Mouse (Mus musculus) limb, embryonic 12.5 days (tissue): ENCODE measurements around the gene Tmc3. TPM values are rescaled to one million over a fixed set of nuclear protein-coding genes. Genes with fewer than 3 reads are reported as not detected.

Source experiments
- ATAC-seq: fragments of 200-750 bp; cut with Nextera tagmentation; 2 replicates; pipeline ENCODE4 v1.8.0; 2017; ENCODE audit warnings: low read depth, moderate TSS enrichment; ENCODE audit not compliant: insufficient number of reproducible peaks, insufficient read depth, low FRiP score, low TSS enrichment
- H3K27ac ChIP-seq: fragments of 300-500 bp; sonication (generic); 2 replicates; pipeline ENCODE4 v1.5.1; 2016; ENCODE audit warnings: mild to moderate bottlenecking, moderate library complexity
- H3K27me3 ChIP-seq: fragments of 300-500 bp; sonication (generic); 2 replicates; pipeline ENCODE4 v1.6.1; 2016; ENCODE audit warnings: mild to moderate bottlenecking, moderate library complexity
- H3K36me3 ChIP-seq: fragments of 300-500 bp; sonication (generic); 2 replicates; pipeline ENCODE4 v1.6.1; 2016; ENCODE audit warnings: mild to moderate bottlenecking, moderate library complexity
- H3K4me1 ChIP-seq: fragments of 300-500 bp; sonication (generic); replicated peaks from 2 replicates; pipeline ENCODE4 v1.6.1; 2016
- H3K4me2 ChIP-seq: fragments of 300-500 bp; sonication (generic); 2 replicates; pipeline ENCODE4 v1.6.1; 2016; ENCODE audit warnings: mild to moderate bottlenecking, moderate library complexity
- H3K4me3 ChIP-seq: fragments of 300-500 bp; sonication (generic); replicated peaks from 2 replicates; pipeline ENCODE4 v1.5.1; 2016; ENCODE audit warnings: mild to moderate bottlenecking
- H3K9ac ChIP-seq: fragments of 300-500 bp; sonication (generic); replicated peaks from 2 replicates; pipeline ENCODE4 v1.6.1; 2016; ENCODE audit warnings: mild to moderate bottlenecking, moderate library complexity
- H3K9me3 ChIP-seq: fragments of 300-500 bp; sonication (generic); 2 replicates; pipeline ENCODE4 v1.6.1; 2016; ENCODE audit warnings: mild to moderate bottlenecking, moderate library complexity
- WGBS: fragments of 180-500 bp; shearing (Covaris S2); methylation state at CpG from one replicate; pipeline ENCODE4 v1.1.7; 2016; 5-methylcytosine and 5-hydroxymethylcytosine counted together
- polyA plus RNA-seq: library from polyadenylated mRNA; unstranded; fragments of >200 nt; fragmentation: Nextera tagmentation; extraction: Ambion mirVana; gene quantifications from 2 replicates; pipeline ENCODE4 v1.2.1, GENCODE M21; 2016

Gene Tmc3
- 2.4 TPM in 2 replicates for polyA plus RNA-seq

GRCm38 (mm10) chr7:83584639-83585471, at the start of gene Tmc3:
Gene Tmc3 (plus strand): TSS chr7:83584927.
- peak within 1 kb of the TSS; percentile 50 for H3K27ac ChIP-seq
- peaks cover 12% of the 10 kb centered on the region; the same call in 1 of the 2 replicates for H3K4me1 ChIP-seq
- no peaks in the 10 kb centered on the region for H3K27me3 ChIP-seq
- no peak within 1 kb of the TSS for H3K9ac ChIP-seq
- peak within 1 kb of the TSS; percentile 30 for H3K4me2 ChIP-seq
- WGBS: 33% methylated on average over 11 of the region's 11 CpGs
- H3K4me3 ChIP-seq: no peak within 1 kb of the TSS
- H3K36me3 ChIP-seq: no peaks in the 10 kb centered on the region
- ATAC-seq: no peak
- no peaks in the 10 kb centered on the region for H3K9me3 ChIP-seq

GRCm38 (mm10) chr7:83541536-83542169, 43.1 kb upstream of the Tmc3 start:
- no peak for ATAC-seq
- 76% methylated on average over 5 of the region's 5 CpGs for WGBS
- Histone ChIP-seq H3K9me3 (no peaks in the 10 kb centered on the region), H3K4me1 (no peaks in the 10 kb centered on the region), H3K4me3 (no peak overlapping the region), H3K4me2 (no peak overlapping the region), H3K9ac (no peak overlapping the region), H3K27ac (no peak overlapping the region), H3K27me3 (no peaks in the 10 kb centered on the region), H3K36me3 (no peaks in the 10 kb centered on the region)

- Histone ChIP-seq H3K27ac (no peak overlapping the region), H3K36me3 (no peaks in the 10 kb centered on the region)
- 63% methylated on average over 7 of the region's 7 CpGs for WGBS
Observed at GRCm38 (mm10) chr7:83548686-83549352, 35.9 kb upstream of the Tmc3 start.

GRCm38 (mm10) chr7:83549353-83549774, 35.4 kb upstream of the Tmc3 start:
- ATAC-seq: no peak
- H3K9me3 ChIP-seq: no peaks in the 10 kb centered on the region
- WGBS: 83% methylated on average over 7 of the region's 7 CpGs
- no peak overlapping the region for H3K27ac ChIP-seq
- no peak overlapping the region for H3K9ac ChIP-seq
- H3K27me3 ChIP-seq: no peaks in the 10 kb centered on the region
- H3K4me2 ChIP-seq: no peak overlapping the region
- H3K36me3 ChIP-seq: no peaks in the 10 kb centered on the region
- peaks cover 18% of the 10 kb centered on the region for H3K4me1 ChIP-seq
- no peak overlapping the region for H3K4me3 ChIP-seq

More at GRCm38 (mm10) chr7:83548686-83549352, 35.9 kb upstream of the Tmc3 start:
- no peaks in the 10 kb centered on the region for H3K27me3 ChIP-seq
- ATAC-seq: no peak
- no peak overlapping the region for H3K4me3 ChIP-seq
- peaks cover 18% of the 10 kb centered on the region for H3K4me1 ChIP-seq
- no peak overlapping the region for H3K4me2 ChIP-seq
- H3K9me3 ChIP-seq: no peaks in the 10 kb centered on the region
- H3K9ac ChIP-seq: no peak overlapping the region

GRCm38 (mm10) chr7:83549951-83550407, 34.7 kb upstream of the Tmc3 start:
- H3K4me2 ChIP-seq: no peak overlapping the region
- no peak for ATAC-seq
- H3K4me3 ChIP-seq: no peak overlapping the region
- WGBS: 66% methylated on average over 5 of the region's 5 CpGs
- no peak overlapping the region for H3K27ac ChIP-seq
- H3K9ac ChIP-seq: no peak overlapping the region
- peaks cover 18% of the 10 kb centered on the region for H3K4me1 ChIP-seq
- no peaks in the 10 kb centered on the region for H3K27me3 ChIP-seq
- no peaks in the 10 kb centered on the region for H3K36me3 ChIP-seq
- no peaks in the 10 kb centered on the region for H3K9me3 ChIP-seq

- H3K27me3 ChIP-seq: no peaks in the 10 kb centered on the region
- no peak overlapping the region for H3K27ac ChIP-seq
- WGBS: 81% methylated on average over 6 of the region's 6 CpGs
- H3K4me3 ChIP-seq: no peak overlapping the region
- H3K4me2 ChIP-seq: no peak overlapping the region
- ATAC-seq: no peak
- H3K9me3 ChIP-seq: no peaks in the 10 kb centered on the region
- no peaks in the 10 kb centered on the region for H3K36me3 ChIP-seq
- H3K9ac ChIP-seq: no peak overlapping the region
- peaks cover 8% of the 10 kb centered on the region for H3K4me1 ChIP-seq
Observed at GRCm38 (mm10) chr7:83554477-83554876, 30.2 kb upstream of the Tmc3 start.

- no peak for ATAC-seq
- H3K9ac ChIP-seq: no peak overlapping the region
- 0 out of 2 replicates have a peak, but pooled peaks cover 3% of the 10 kb centered on the region for H3K4me1 ChIP-seq
- H3K9me3 ChIP-seq: no peaks in the 10 kb centered on the region
- no peak overlapping the region for H3K27ac ChIP-seq
- 76% methylated on average over 2 of the region's 2 CpGs for WGBS
- no peak overlapping the region for H3K4me2 ChIP-seq
- no peaks in the 10 kb centered on the region for H3K36me3 ChIP-seq
- no peaks in the 10 kb centered on the region for H3K27me3 ChIP-seq
- no peak overlapping the region for H3K4me3 ChIP-seq
Observed at GRCm38 (mm10) chr7:83556488-83556887, 28.2 kb upstream of the Tmc3 start.

- WGBS: 68% methylated on average over 5 of the region's 5 CpGs
- ATAC-seq: no peak
- Histone ChIP-seq H3K27me3 (no peaks in the 10 kb centered on the region), H3K4me3 (no peak overlapping the region), H3K27ac (no peak overlapping the region), H3K9ac (no peak overlapping the region), H3K36me3 (no peaks in the 10 kb centered on the region), H3K4me1 (0 out of 2 replicates have a peak, but pooled peaks cover 3% of the 10 kb centered on the region), H3K9me3 (no peaks in the 10 kb centered on the region), H3K4me2 (no peak overlapping the region)
Observed at GRCm38 (mm10) chr7:83558741-83559280, 25.9 kb upstream of the Tmc3 start.

- no peaks in the 10 kb centered on the region for H3K27me3 ChIP-seq
- no peak overlapping the region for H3K27ac ChIP-seq
- ATAC-seq: no peak
- H3K4me2 ChIP-seq: no peak overlapping the region
- H3K9ac ChIP-seq: no peak overlapping the region
- 0 out of 2 replicates have a peak, but pooled peaks cover 3% of the 10 kb centered on the region for H3K4me1 ChIP-seq
- H3K4me3 ChIP-seq: no peak overlapping the region
- WGBS: 82% methylated on average over 3 of the region's 3 CpGs
- H3K9me3 ChIP-seq: no peaks in the 10 kb centered on the region
- no peaks in the 10 kb centered on the region for H3K36me3 ChIP-seq
Observed at GRCm38 (mm10) chr7:83559495-83559894, 25.2 kb upstream of the Tmc3 start.

- no peaks in the 10 kb centered on the region for H3K27me3 ChIP-seq
- no peak overlapping the region for H3K9ac ChIP-seq
- WGBS: 65% methylated on average over 3 of the region's 3 CpGs
- no peak for ATAC-seq
- H3K27ac ChIP-seq: no peak overlapping the region
- 0 out of 2 replicates have a peak, but pooled peaks cover 3% of the 10 kb centered on the region for H3K4me1 ChIP-seq
- no peaks in the 10 kb centered on the region for H3K9me3 ChIP-seq
- no peak overlapping the region for H3K4me3 ChIP-seq
- no peak overlapping the region for H3K4me2 ChIP-seq
- no peaks in the 10 kb centered on the region for H3K36me3 ChIP-seq
Observed at GRCm38 (mm10) chr7:83561849-83562248, 22.9 kb upstream of the Tmc3 start.
